1 mouse cellular context compared by ENCODE assay signal in the genomic region with DNA sequence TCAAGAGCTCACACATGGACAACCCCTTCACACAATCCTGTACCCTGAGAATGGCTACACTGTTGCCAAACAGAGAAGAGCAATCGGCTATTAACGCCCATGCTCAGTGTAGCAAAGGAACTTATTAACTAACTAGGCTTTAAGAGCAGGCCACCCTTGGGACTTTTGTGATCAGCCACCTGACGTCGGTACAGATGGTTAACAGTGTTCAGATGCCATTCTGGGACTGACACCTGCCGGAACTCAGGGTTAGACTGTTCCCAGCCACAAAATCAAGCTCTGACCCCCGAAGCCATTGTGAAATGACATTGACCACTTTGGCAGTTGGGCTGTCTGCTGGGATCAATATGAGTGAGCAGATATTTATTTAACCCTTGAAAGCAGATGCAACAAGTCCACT.
TF ChIP-seq lines count a peak whose summit lies in the region.

No protein-coding gene starts in this region.

TF ChIP-seq in CH12.LX, 34 proteins besides CTCF, POLR2A, EP300 and RAD21 (continued from another document):
- no peak for TF ChIP-seq POLR2AphosphoS2 (IDR thresholded peaks at IDR 0.05; ENCODE audit: low read depth, low read length)
- TF ChIP-seq SMC3 (IDR thresholded peaks at IDR 0.05; ENCODE audit: low read depth, low read length): no peak
- TF ChIP-seq GABPA (IDR thresholded peaks at IDR 0.05; ENCODE audit: insufficient replicate concordance, low read depth, low read length): no peak
